Mouse (Mus musculus) testis, adult 2 months (tissue): ENCODE results near the gene Dolpp1.

Source experiments
- CTCF ChIP-seq: fragments of 200-500 bp; IDR thresholded peaks from 2 replicates; pipeline ENCODE4 v1.5.1; 2012; ENCODE audit warnings: low read depth, mild to moderate bottlenecking, inconsistent platforms, low read length, moderate library complexity; ENCODE audit not compliant: control insufficient read depth, insufficient read depth, insufficient replicate concordance
- POLR2A ChIP-seq: fragments of 200-500 bp; IDR thresholded peaks from 2 replicates; pipeline ENCODE4 v1.6.1; 2012; ENCODE audit warnings: low read depth, mild to moderate bottlenecking, inconsistent platforms, low read length, moderate library complexity; ENCODE audit not compliant: control insufficient read depth

GRCm38 (mm10) chr2:30414101-30414500 is 22.0 kb downstream of the Dolpp1 start:
- TF ChIP-seq CTCF (no peak), POLR2A (no peak)
